Mouse (Mus musculus): ENCODE data around the gene Efnb3. TPM values are rescaled to one million over a fixed set of nuclear protein-coding genes. Genes with fewer than 3 reads are reported as not detected.

The Efnb3 gene
- total RNA-seq, 2 experiments from 2014 or later: 1.9 to 2.7 TPM

- no peak for DNase-seq (ENCODE audit: low spot score in 2 of 2)
Observed at GRCm38 (mm10) chr11:69516661-69517060, 43.3 kb downstream of the Efnb3 start.

- no peak for DNase-seq (ENCODE audit: low spot score in 2 of 2)
Observed at GRCm38 (mm10) chr11:69516151-69516640, 43.8 kb downstream of the Efnb3 start.

- peak in 1 of 2 experiments; percentile 56 for DNase-seq (ENCODE audit: low spot score in 2 of 2)
Observed at GRCm38 (mm10) chr11:69513840-69514239, 46.2 kb downstream of the Efnb3 start.

GRCm38 (mm10) chr11:69510796-69511496 lies 49.1 kb downstream of the Efnb3 start:
- no peak for DNase-seq (ENCODE audit: low spot score in 2 of 2)

Small RNA genes within 50 kb of the gene (microRNA-seq; reads per million reads assigned to microRNA genes)
- gene Gm27493: not detected

Other genes with a start within 250 kb of the Efnb3 start
- gene Cntrob, start 236.4 kb downstream of the Efnb3 start, total RNA-seq (2021): 10 to 100 TPM; 12.0 to 12.9 TPM
- gene Trappc1, start 236.2 kb downstream of the Efnb3 start, total RNA-seq (2021): 10 to 100 TPM; 62.2 to 63.1 TPM
- under 1 TPM; 0.49 to 0.56 TPM for gene Kcnab3, start 233.9 kb downstream of the Efnb3 start, total RNA-seq (2021)
- gene Rnf227, start 219.7 kb downstream of the Efnb3 start, total RNA-seq (2021): 1 to 10 TPM; 2.8 to 3.1 TPM
- gene Chd3, start 190.8 kb downstream of the Efnb3 start, total RNA-seq (2021): 10 to 100 TPM; 73.0 to 80.8 TPM
- 10 to 100 TPM; 63.8 to 76.3 TPM for gene Naa38, start 164.7 kb downstream of the Efnb3 start, total RNA-seq (2021)
- 10 to 100 TPM; 21.1 to 26.4 TPM for gene Cyb5d1, start 164.6 kb downstream of the Efnb3 start, total RNA-seq (2021)
- 10 to 100 TPM; 16.9 to 17.4 TPM for gene Tmem88, start 162.0 kb downstream of the Efnb3 start, total RNA-seq (2021)
- gene Kdm6b, start 146.5 kb downstream of the Efnb3 start, total RNA-seq (2021): 10 to 100 TPM; 51.2 to 59.4 TPM
- gene Dnah2, start 11.1 kb downstream of the Efnb3 start, total RNA-seq (2021): under 1 TPM; 0.47 to 0.93 TPM
- gene Wrap53, start 20.1 kb upstream of the Efnb3 start, total RNA-seq (2021): 1 to 10 TPM; 6.8 to 7.9 TPM
- gene Trp53, start 20.2 kb upstream of the Efnb3 start, total RNA-seq (2021): 10 to 100 TPM; 51.1 to 51.9 TPM
- gene Atp1b2, start 45.7 kb upstream of the Efnb3 start, total RNA-seq (2021): 100 to 1,000 TPM; 227 to 249 TPM
- not detected for gene Shbg, start 57.7 kb upstream of the Efnb3 start, total RNA-seq (2021)
- gene Sat2, start 61.8 kb upstream of the Efnb3 start, total RNA-seq (2021): 1 to 10 TPM; 7.8 to 8.8 TPM
- gene Fxr2, start 72.8 kb upstream of the Efnb3 start, total RNA-seq (2021): 10 to 100 TPM; 90.3 to 94.0 TPM
- gene Sox15, start 95.1 kb upstream of the Efnb3 start, total RNA-seq (2021): not detected
- 10 to 100 TPM; 31.6 to 33.0 TPM for gene Mpdu1, start 102.4 kb upstream of the Efnb3 start, total RNA-seq (2021)
- gene Cd68, start 105.9 kb upstream of the Efnb3 start, total RNA-seq (2021): 10 to 100 TPM; 13.1 to 14.0 TPM
- gene Eif4a1, start 112.2 kb upstream of the Efnb3 start, total RNA-seq (2021): 100 to 1,000 TPM; 295 to 317 TPM
- gene Senp3, start 121.9 kb upstream of the Efnb3 start, total RNA-seq (2021): 10 to 100 TPM; 43.5 to 45.9 TPM
- gene Tnfsf13, start 125.6 kb upstream of the Efnb3 start, total RNA-seq (2021): 1 to 10 TPM; 1.0 to 2.9 TPM
- 10 to 100 TPM; 22.3 to 22.9 TPM for gene Tnfsf12, start 135.6 kb upstream of the Efnb3 start, total RNA-seq (2021)
- 1 to 10 TPM; 4.3 to 4.6 TPM for gene Tnfsfm13, start 135.9 kb upstream of the Efnb3 start, total RNA-seq (2021)
- gene Polr2a, start 198.4 kb upstream of the Efnb3 start, total RNA-seq (2021): 10 to 100 TPM; 66.4 to 72.2 TPM
- gene Slc35g3, start 201.8 kb upstream of the Efnb3 start, total RNA-seq (2021): under 1 TPM in 1 of 2 experiments, not detected in 1; 0.25 TPM
- 10 to 100 TPM; 26.7 to 30.5 TPM for gene Zbtb4, start 205.7 kb upstream of the Efnb3 start, total RNA-seq (2021)
- gene Chrnb1, start 235.7 kb upstream of the Efnb3 start, total RNA-seq (2021): 100 to 1,000 TPM in 1 of 2 experiments, 10 to 100 TPM in 1; 95.1 to 110 TPM
- gene Fgf11, start 241.7 kb upstream of the Efnb3 start, total RNA-seq (2021): 10 to 100 TPM; 10.1 to 13.8 TPM
- not detected for gene Tmem102, start 245.4 kb upstream of the Efnb3 start, total RNA-seq (2021)